Mouse (Mus musculus) liver, postnatal 0 days (tissue): ENCODE results near the gene 4931422A03Rik. TPM values are rescaled to one million over a fixed set of nuclear protein-coding genes. Genes with fewer than 3 reads are reported as not detected.

Source experiments
- ATAC-seq: fragments of 200-750 bp; cut with Nextera tagmentation; 2 replicates; pipeline ENCODE4 v1.8.0; 2017; ENCODE audit warnings: mild to moderate bottlenecking, moderate library complexity
- DNase-seq: peaks from one replicate; pipeline ENCODE4 v3.0.0-alpha.2; 2016
- H3K27ac ChIP-seq: fragments of 300-500 bp; sonication (generic); 2 replicates; pipeline ENCODE4 v1.5.1; 2014; ENCODE audit warnings: antibody characterized with exemption, moderate library complexity, mild to moderate bottlenecking, low read depth
- H3K27me3 ChIP-seq: fragments of 300-500 bp; sonication (generic); 2 replicates; pipeline ENCODE4 v1.6.1; 2014; ENCODE audit warnings: low read length, control low read depth, mixed read lengths; ENCODE audit not compliant: insufficient read depth
- H3K36me3 ChIP-seq: fragments of 300-500 bp; sonication (generic); replicated peaks from 2 replicates; pipeline ENCODE4 v1.6.1; 2014; ENCODE audit warnings: mild to moderate bottlenecking, control low read depth, low read length, moderate library complexity, mixed read lengths; ENCODE audit not compliant: insufficient read depth
- H3K4me1 ChIP-seq: fragments of 300-500 bp; sonication (generic); 2 replicates; pipeline ENCODE4 v1.6.1; 2014; ENCODE audit warnings: antibody characterized with exemption, mild to moderate bottlenecking, control low read depth; ENCODE audit not compliant: insufficient read depth
- H3K4me2 ChIP-seq: fragments of 300-500 bp; sonication (generic); 2 replicates; pipeline ENCODE4 v1.6.1; 2014; ENCODE audit warnings: low read depth, mild to moderate bottlenecking, low read length, moderate library complexity, mixed read lengths
- H3K4me3 ChIP-seq: fragments of 300-500 bp; sonication (generic); 2 replicates; pipeline ENCODE4 v1.5.1; 2014; ENCODE audit warnings: low read depth, low read length
- H3K9ac ChIP-seq: fragments of 300-500 bp; sonication (generic); replicated peaks from 2 replicates; pipeline ENCODE4 v1.6.1; 2014; ENCODE audit warnings: mild to moderate bottlenecking, moderate library complexity
- H3K9me3 ChIP-seq: fragments of 300-500 bp; sonication (generic); 2 replicates; pipeline ENCODE4 v1.6.1; 2016; ENCODE audit warnings: mild to moderate bottlenecking, control low read depth, low read length, mixed read lengths
- CTCF ChIP-seq: sonication (generic); IDR thresholded peaks from 2 replicates; pipeline ENCODE4 v1.5.1; 2016; ENCODE audit warnings: antibody characterized with exemption, low read depth
- EP300 ChIP-seq: IDR thresholded peaks from 2 replicates; pipeline ENCODE4 v1.6.1; 2016; ENCODE audit warnings: antibody characterized with exemption, low read depth, mild to moderate bottlenecking
- WGBS: fragments of 180-500 bp; shearing (Covaris S2); extraction: QIAGEN DNeasy Blood & Tissue Kit; methylation state at CpG from one replicate; pipeline ENCODE4 v1.1.7; 2014; ENCODE audit not compliant: insufficient replicate concordance; 5-methylcytosine and 5-hydroxymethylcytosine counted together
- polyA plus RNA-seq: library from polyadenylated mRNA; unstranded; fragments of >200 nt; fragmentation: Nextera tagmentation; extraction: Ambion mirVana; gene quantifications from 2 replicates; pipeline ENCODE4 v1.2.1, GENCODE M21; 2015

4931422A03Rik gene
- polyA plus RNA-seq, 1 experiment from 2014 or later: 1.5 TPM

DNA sequence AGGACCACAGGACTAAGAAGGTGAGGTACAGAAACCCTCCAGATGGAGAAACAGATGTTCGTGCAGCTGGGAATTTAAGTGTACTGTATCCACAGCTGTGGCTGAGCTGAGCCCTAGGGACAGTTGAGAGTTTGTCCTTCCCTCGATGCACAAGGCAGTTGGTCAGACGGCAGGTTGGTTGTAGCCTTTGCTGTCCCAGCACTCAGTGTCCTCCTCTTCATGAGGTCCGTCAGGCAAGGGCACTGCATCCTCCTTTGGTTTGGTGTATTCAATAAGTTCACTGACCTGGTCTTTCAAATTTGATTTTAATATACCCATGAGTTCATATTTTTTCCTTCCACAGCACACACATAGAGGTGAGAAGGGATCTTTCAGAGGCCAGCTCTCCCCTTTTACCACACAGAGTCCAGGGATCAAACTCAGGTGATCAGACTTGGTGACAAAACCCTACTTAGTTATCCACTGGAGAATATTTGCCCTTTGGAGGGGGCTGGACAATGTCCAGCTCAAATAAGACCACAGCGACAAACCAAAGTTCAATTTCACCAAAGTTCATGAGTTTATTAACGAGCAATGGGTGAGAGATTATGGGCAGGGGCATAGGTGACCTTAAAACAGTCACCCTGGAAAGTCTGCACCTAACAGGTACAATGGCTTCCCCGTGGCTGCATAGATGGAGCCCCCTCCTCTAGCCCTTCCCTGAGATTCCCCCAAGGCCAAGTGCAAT is 20.2 kb downstream of the 4931422A03Rik start:
- WGBS: 60% methylated on average over 7 of the region's 7 CpGs
- Histone ChIP-seq H3K36me3 (no peaks in the 10 kb centered on the region), H3K4me3 (no peak overlapping the region), H3K9me3 (no peaks in the 10 kb centered on the region), H3K9ac (no peak overlapping the region), H3K4me1 (peaks cover 3% of the 10 kb centered on the region; the same call in 1 of the 2 replicates), H3K27me3 (peaks cover 5% of the 10 kb centered on the region; the same call in 1 of the 2 replicates), H3K4me2 (no peak overlapping the region), H3K27ac (peak overlapping the region; percentile 72)
- TF ChIP-seq EP300: no peak
- TF ChIP-seq CTCF: no peak
- DNase-seq (no peak), ATAC-seq (peak; percentile 89)

DNA sequence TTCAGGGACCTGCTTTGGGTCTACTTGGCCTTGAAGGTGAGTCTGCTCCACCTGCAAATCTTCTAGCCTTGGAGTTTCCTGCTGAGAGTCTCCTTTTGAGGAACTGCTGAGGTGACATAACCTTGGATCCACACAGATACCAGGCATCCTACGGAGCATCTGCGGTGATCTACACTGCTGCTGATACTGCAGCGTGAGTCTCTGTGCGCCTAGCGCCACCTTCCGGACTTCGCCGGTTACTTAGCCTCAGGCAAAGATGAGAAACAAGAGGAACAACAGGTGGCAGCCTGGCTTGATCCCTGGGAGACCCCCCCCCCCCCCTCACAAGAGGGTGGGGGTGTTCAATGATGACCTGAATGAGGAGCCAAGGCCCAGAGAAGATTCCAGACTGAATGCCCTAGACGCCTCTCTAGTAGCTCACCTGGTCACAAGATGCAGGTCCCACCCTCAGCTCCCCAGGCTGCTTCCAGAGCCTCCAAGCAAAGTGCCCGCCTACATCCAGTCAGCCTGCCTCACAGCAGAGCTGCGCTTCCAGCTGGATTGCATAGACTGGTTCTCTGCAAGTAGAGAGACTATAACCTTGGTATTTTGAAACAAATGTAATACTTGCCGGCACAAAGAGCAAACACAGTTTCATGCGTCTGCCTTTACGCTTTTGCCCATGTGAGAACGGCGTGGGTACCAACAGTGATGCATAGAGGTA is 25.3 kb downstream of the 4931422A03Rik start:
- Histone ChIP-seq H3K9me3 (no peaks in the 10 kb centered on the region), H3K27me3 (peaks cover 5% of the 10 kb centered on the region; the same call in 1 of the 2 replicates), H3K4me3 (no peak overlapping the region), H3K36me3 (no peaks in the 10 kb centered on the region), H3K27ac (no peak overlapping the region), H3K4me1 (no peaks in the 10 kb centered on the region), H3K9ac (no peak overlapping the region), H3K4me2 (no peak overlapping the region)
- 31% methylated on average over 16 of the region's 16 CpGs for WGBS
- ATAC-seq: peak; percentile 54; the same call in 1 of the 2 replicates
- TF ChIP-seq CTCF (peak; percentile 87), EP300 (no peak)
- peak; percentile 77 for DNase-seq

GRCm38 (mm10) chr2:104001861-104002260 is 26.3 kb downstream of the 4931422A03Rik start:
- Histone ChIP-seq H3K4me2 (no peak overlapping the region), H3K9me3 (no peaks in the 10 kb centered on the region), H3K36me3 (no peaks in the 10 kb centered on the region), H3K4me3 (no peak overlapping the region), H3K9ac (no peak overlapping the region), H3K4me1 (no peaks in the 10 kb centered on the region), H3K27me3 (peaks cover 5% of the 10 kb centered on the region; the same call in 1 of the 2 replicates), H3K27ac (no peak overlapping the region)
- whole genome bisulfite sequencing: 57% methylated on average over 4 of the region's 4 CpGs
- no peak for ATAC-seq
- DNase-seq: no peak
- no peak for TF ChIP-seq CTCF
- no peak for TF ChIP-seq EP300

DNA sequence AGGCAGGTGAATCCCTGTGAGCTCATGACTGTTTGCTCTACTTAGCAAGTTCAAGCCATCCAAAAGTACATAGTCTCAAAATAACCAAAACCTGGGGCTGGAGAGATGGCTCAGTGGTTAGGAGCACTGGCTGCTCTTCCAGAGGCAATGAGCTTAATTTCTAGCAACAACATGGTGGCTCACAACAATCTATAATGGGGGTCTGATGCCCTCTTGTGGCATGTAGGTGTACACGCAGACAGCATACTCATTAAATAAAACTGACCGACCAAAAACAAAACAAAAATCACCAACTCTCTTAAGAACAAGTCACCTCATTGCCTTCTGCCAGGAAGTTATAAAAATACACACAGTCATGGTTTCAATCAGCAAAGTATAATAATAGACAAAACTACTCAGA is 27.1 kb downstream of the 4931422A03Rik start:
- Histone ChIP-seq H3K36me3 (no peaks in the 10 kb centered on the region), H3K4me2 (no peak overlapping the region), H3K9ac (no peak overlapping the region), H3K9me3 (no peaks in the 10 kb centered on the region), H3K4me3 (no peak overlapping the region), H3K27ac (no peak overlapping the region), H3K4me1 (no peaks in the 10 kb centered on the region), H3K27me3 (peaks cover 5% of the 10 kb centered on the region; the same call in 1 of the 2 replicates)
- 20% methylated on average over 2 of the region's 2 CpGs for WGBS
- ATAC-seq: peak; percentile 51; the same call in 1 of the 2 replicates
- TF ChIP-seq CTCF (peak; percentile 84), EP300 (no peak)
- no peak for DNase-seq

GRCm38 (mm10) chr2:103992618-103993332 is 35.4 kb downstream of the 4931422A03Rik start:
- Histone ChIP-seq H3K27me3 (no peaks in the 10 kb centered on the region), H3K27ac (no peak overlapping the region), H3K4me2 (no peak overlapping the region), H3K4me1 (no peaks in the 10 kb centered on the region), H3K4me3 (no peak overlapping the region), H3K9me3 (no peaks in the 10 kb centered on the region), H3K36me3 (no peaks in the 10 kb centered on the region), H3K9ac (no peak overlapping the region)
- DNase-seq (no peak), ATAC-seq (no peak)
- TF ChIP-seq CTCF: no peak
- 57% methylated on average over 17 of the region's 17 CpGs for WGBS

DNA sequence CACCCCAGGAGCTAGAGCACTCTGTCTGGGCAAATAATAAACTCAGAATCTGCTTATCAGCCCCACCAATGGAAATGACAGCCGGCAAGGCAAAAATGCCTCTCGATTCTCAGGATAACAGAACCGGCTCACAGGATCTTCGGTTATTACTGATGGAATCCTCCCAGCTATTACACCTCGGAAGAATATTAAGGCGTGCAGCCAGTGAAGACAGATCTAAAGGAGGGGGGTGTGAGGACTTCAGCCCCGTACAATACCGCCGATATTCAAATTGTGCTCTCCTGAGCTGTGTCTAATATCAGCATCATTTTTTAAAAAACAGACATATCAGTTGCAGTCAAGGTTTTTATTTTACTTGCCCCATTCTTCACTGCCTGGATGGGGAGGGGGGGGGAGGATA is 36.0 kb downstream of the 4931422A03Rik start:
- Histone ChIP-seq H3K27ac (no peak overlapping the region), H3K4me3 (no peak overlapping the region), H3K36me3 (no peaks in the 10 kb centered on the region), H3K4me2 (no peak overlapping the region), H3K9me3 (no peaks in the 10 kb centered on the region), H3K27me3 (no peaks in the 10 kb centered on the region), H3K9ac (no peak overlapping the region), H3K4me1 (0 out of 2 replicates have a peak, but pooled peaks cover 3% of the 10 kb centered on the region)
- TF ChIP-seq CTCF (no peak), EP300 (no peak)
- DNase-seq (no peak), ATAC-seq (no peak)
- WGBS: 83% methylated on average over 9 of the region's 9 CpGs
